Mouse (Mus musculus): ENCODE data around the gene Nup133. TPM values are rescaled to one million over a fixed set of nuclear protein-coding genes. Genes with fewer than 3 reads are reported as not detected.

The Nup133 gene
- polyA plus RNA-seq, 1 experiment from 2014 or later: 18.1 TPM

DNA sequence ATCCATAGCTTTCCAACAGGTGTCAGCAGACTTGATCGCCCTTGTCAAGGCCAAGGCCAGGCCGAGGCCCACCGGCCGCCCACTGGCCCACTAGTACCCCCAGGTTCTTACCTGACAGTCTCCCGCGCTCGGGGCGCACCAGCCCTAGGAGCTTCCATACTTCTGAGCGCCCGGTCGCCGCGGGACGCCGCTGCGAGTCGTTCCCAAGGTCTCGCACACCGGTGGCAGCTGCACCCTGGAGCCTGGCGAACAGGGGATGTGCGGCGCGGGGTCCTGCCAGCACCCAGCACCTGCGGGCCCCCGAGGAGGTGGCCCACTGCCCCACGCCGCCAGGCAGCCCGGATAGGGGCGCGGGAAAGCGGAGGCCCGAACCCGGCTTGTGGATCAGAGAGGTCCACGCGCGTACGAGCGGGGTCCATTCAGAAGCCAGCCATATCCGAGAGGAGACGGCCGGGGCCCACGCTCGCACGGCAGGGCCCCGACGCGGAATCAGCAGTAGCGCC lies 33.3 kb upstream of the Nup133 start:
- no peak for ATAC-seq (ENCODE audit: low read depth)
- Histone ChIP-seq H3K4me2 (ENCODE audit: low read depth, low read length) (peak overlapping the region; percentile 62), H3K27me3 (ENCODE audit: control insufficient read depth, insufficient read depth, low read depth, low read length) (no peaks in the 10 kb centered on the region), H3K9me3 (replicated peaks; ENCODE audit: control insufficient read depth, low read length) (no peaks in the 10 kb centered on the region), H3K4me3 (ENCODE audit: low read depth, low read length) (peak overlapping the region; percentile 97), H3K27ac (ENCODE audit: low read length) (peak overlapping the region; percentile 99), H3K4me1 (ENCODE audit: control insufficient read depth, low read depth, low read length) (peaks cover 46% of the 10 kb centered on the region), H3K36me3 (ENCODE audit: control insufficient read depth, insufficient read depth) (peaks cover 18% of the 10 kb centered on the region), H3K9ac (ENCODE audit: low read depth, low read length) (peak overlapping the region; percentile 100)
- WGBS (ENCODE audit: insufficient replicate concordance): under 1% methylated on average over 48 of the region's 48 CpGs

DNA sequence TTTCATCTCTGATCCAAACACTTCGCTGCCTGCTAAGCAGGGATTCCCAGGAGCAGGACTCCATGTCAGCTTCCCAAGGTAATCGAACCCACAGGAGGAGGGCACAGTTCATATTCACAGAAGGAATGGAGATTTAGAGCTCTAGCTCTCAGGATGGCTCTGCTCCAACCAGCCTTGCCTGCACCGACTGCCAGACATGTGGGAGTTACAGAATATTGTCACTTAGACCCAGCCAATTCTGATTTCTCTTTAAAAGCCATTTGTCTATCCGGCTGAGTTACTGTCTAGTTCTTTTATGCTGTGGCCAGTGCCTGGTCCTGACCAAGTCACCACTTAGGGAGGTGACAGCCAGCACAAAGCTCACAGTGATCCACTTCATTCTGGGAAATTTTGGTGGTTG lies 32.6 kb upstream of the Nup133 start:
- peaks cover 46% of the 10 kb centered on the region for H3K4me1 ChIP-seq (ENCODE audit: control insufficient read depth, low read depth, low read length)
- H3K27ac ChIP-seq (ENCODE audit: low read length): peak overlapping the region; percentile 99
- peak overlapping the region; percentile 97 for H3K4me3 ChIP-seq (ENCODE audit: low read depth, low read length)
- ATAC-seq (ENCODE audit: low read depth): no peak
- H3K4me2 ChIP-seq (ENCODE audit: low read depth, low read length): peak overlapping the region; percentile 62
- H3K9me3 ChIP-seq (replicated peaks; ENCODE audit: control insufficient read depth, low read length): no peaks in the 10 kb centered on the region
- no peaks in the 10 kb centered on the region for H3K27me3 ChIP-seq (ENCODE audit: control insufficient read depth, insufficient read depth, low read depth, low read length)
- H3K9ac ChIP-seq (ENCODE audit: low read depth, low read length): peak overlapping the region; percentile 100
- 22% methylated on average over 4 of the region's 4 CpGs for WGBS (ENCODE audit: insufficient replicate concordance)
- H3K36me3 ChIP-seq (ENCODE audit: control insufficient read depth, insufficient read depth): peaks cover 24% of the 10 kb centered on the region

DNA sequence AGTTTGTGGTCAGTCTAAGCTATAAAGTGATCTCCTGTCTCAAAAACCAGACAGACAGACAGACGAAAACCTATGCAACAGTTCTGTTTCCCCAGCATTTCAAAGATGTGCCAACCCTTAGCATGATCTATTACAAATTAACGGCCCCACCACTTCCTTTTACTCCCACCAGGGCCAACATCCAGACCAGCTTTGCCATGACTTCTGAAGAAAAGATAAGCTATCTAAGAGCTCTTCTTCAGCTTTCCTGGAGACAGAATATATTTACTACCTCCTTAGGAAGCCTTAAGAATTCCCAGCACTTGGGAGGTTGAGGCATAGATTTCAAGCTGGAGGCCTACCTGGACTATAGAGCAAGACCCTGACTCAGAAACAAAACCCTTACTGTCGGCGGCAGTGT lies 31.2 kb upstream of the Nup133 start:
- ATAC-seq (ENCODE audit: low read depth): no peak
- peaks cover 37% of the 10 kb centered on the region for H3K36me3 ChIP-seq (ENCODE audit: control insufficient read depth, insufficient read depth)
- H3K9me3 ChIP-seq (replicated peaks; ENCODE audit: control insufficient read depth, low read length): no peaks in the 10 kb centered on the region
- H3K4me3 ChIP-seq (ENCODE audit: low read depth, low read length): peak overlapping the region; percentile 97
- peaks cover 53% of the 10 kb centered on the region for H3K4me1 ChIP-seq (ENCODE audit: control insufficient read depth, low read depth, low read length)
- peak overlapping the region; percentile 99 for H3K27ac ChIP-seq (ENCODE audit: low read length)
- H3K9ac ChIP-seq (ENCODE audit: low read depth, low read length): peak overlapping the region; percentile 100
- no peaks in the 10 kb centered on the region for H3K27me3 ChIP-seq (ENCODE audit: control insufficient read depth, insufficient read depth, low read depth, low read length)
- WGBS (ENCODE audit: insufficient replicate concordance): 21% methylated on average over 4 of the region's 4 CpGs
- peak overlapping the region; percentile 62 for H3K4me2 ChIP-seq (ENCODE audit: low read depth, low read length)

DNA sequence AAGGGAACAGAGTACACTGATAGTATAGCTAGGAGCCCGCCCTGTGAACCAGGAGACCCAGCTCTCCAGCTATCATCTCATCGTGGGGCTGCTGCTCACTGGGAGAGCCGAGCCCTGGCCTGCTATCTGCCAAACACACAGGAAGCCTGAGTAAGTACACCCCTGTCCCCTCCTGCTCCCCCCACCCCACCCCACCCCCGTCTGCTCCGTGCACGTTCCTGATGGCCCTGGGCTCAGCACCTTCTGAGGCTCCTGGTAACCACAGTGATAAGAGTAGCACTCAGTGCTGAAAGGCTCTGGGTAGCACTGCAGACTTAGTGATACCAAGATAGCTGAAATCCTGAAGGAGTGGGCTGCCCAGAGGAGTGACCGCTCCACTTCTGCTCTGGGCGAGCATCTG lies 29.9 kb upstream of the Nup133 start:
- no peaks in the 10 kb centered on the region for H3K27me3 ChIP-seq (ENCODE audit: control insufficient read depth, insufficient read depth, low read depth, low read length)
- H3K9ac ChIP-seq (ENCODE audit: low read depth, low read length): peak overlapping the region; percentile 100
- ATAC-seq (ENCODE audit: low read depth): peak; percentile 81
- H3K4me2 ChIP-seq (ENCODE audit: low read depth, low read length): peak overlapping the region; percentile 62
- peaks cover 49% of the 10 kb centered on the region for H3K36me3 ChIP-seq (ENCODE audit: control insufficient read depth, insufficient read depth)
- WGBS (ENCODE audit: insufficient replicate concordance): 15% methylated on average over 8 of the region's 8 CpGs
- H3K9me3 ChIP-seq (replicated peaks; ENCODE audit: control insufficient read depth, low read length): no peaks in the 10 kb centered on the region; the same call in 1 of the 2 replicates
- H3K4me1 ChIP-seq (ENCODE audit: control insufficient read depth, low read depth, low read length): peaks cover 50% of the 10 kb centered on the region
- H3K4me3 ChIP-seq (ENCODE audit: low read depth, low read length): peak overlapping the region; percentile 97
- peak overlapping the region; percentile 99 for H3K27ac ChIP-seq (ENCODE audit: low read length)

DNA sequence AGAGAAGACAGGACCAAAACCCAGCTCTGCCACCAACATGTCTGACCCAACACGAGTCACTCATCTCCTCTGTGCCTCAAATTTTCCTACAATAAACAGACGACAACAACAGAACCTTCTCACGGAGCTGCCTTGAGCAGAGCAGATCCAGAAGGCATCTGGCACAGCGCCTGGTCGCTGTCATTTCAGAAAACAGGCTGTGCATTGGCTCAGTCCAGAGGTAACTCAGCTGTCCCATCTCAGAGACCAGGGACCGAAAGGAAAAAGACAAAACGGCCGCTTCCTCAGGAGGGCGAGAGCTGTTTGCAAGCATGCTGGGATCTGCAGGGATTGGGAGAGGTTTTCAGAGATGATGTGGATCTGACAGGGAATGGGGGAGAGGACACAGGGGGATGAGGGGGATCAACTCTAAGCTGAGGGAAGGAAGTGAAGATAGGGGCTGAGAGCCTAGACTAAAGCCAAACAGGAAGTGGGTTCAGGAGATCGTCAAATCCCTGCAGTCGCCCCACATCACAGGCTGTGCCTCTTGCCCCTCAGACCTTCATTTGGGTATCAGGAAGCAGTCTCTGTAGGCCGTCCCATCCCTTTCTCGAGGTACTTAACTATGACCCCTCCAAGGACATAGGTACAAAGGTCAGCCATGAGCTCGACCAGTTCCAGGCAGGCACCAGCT lies 29.2 kb upstream of the Nup133 start:
- no peak for ATAC-seq (ENCODE audit: low read depth)
- H3K9ac ChIP-seq (ENCODE audit: low read depth, low read length): peak overlapping the region; percentile 100
- H3K27ac ChIP-seq (ENCODE audit: low read length): peak overlapping the region; percentile 99
- peak overlapping the region; percentile 62 for H3K4me2 ChIP-seq (ENCODE audit: low read depth, low read length)
- H3K9me3 ChIP-seq (replicated peaks; ENCODE audit: control insufficient read depth, low read length): no peaks in the 10 kb centered on the region; the same call in 1 of the 2 replicates
- H3K36me3 ChIP-seq (ENCODE audit: control insufficient read depth, insufficient read depth): peaks cover 53% of the 10 kb centered on the region
- no peaks in the 10 kb centered on the region for H3K27me3 ChIP-seq (ENCODE audit: control insufficient read depth, insufficient read depth, low read depth, low read length)
- 37% methylated on average over 14 of the region's 14 CpGs for WGBS (ENCODE audit: insufficient replicate concordance)
- H3K4me1 ChIP-seq (ENCODE audit: control insufficient read depth, low read depth, low read length): peaks cover 48% of the 10 kb centered on the region
- H3K4me3 ChIP-seq (ENCODE audit: low read depth, low read length): peak overlapping the region; percentile 97

DNA sequence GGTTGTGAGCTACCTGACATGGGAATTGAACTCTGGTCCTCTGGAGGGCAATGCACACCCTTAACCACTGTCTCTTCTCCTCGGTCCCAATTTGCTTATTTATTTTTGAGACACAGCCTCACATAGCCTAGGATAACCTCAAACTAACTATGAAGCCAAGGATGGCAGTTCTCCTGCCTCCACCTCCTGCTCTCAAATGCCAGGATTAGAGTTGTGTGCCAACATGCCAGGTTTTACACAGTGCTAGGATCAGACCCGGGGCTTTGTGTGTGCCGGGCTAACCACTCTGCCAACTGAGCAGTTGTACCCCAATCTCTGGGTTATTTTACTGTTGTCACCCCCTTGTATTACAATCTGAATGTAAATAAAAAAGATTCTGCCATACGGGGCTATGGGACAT lies 28.4 kb upstream of the Nup133 start:
- H3K27ac ChIP-seq (ENCODE audit: low read length): peak overlapping the region; percentile 99
- H3K4me3 ChIP-seq (ENCODE audit: low read depth, low read length): peak overlapping the region; percentile 97
- peaks cover 61% of the 10 kb centered on the region for H3K36me3 ChIP-seq (ENCODE audit: control insufficient read depth, insufficient read depth)
- H3K4me2 ChIP-seq (ENCODE audit: low read depth, low read length): peak overlapping the region; percentile 62
- peaks cover 54% of the 10 kb centered on the region for H3K4me1 ChIP-seq (ENCODE audit: control insufficient read depth, low read depth, low read length)
- WGBS (ENCODE audit: insufficient replicate concordance): 81% methylated on average over 4 of the region's 4 CpGs
- no peaks in the 10 kb centered on the region; the same call in 1 of the 2 replicates for H3K9me3 ChIP-seq (replicated peaks; ENCODE audit: control insufficient read depth, low read length)
- peak overlapping the region; percentile 100 for H3K9ac ChIP-seq (ENCODE audit: low read depth, low read length)
- no peak for ATAC-seq (ENCODE audit: low read depth)
- H3K27me3 ChIP-seq (ENCODE audit: control insufficient read depth, insufficient read depth, low read depth, low read length): no peaks in the 10 kb centered on the region

DNA sequence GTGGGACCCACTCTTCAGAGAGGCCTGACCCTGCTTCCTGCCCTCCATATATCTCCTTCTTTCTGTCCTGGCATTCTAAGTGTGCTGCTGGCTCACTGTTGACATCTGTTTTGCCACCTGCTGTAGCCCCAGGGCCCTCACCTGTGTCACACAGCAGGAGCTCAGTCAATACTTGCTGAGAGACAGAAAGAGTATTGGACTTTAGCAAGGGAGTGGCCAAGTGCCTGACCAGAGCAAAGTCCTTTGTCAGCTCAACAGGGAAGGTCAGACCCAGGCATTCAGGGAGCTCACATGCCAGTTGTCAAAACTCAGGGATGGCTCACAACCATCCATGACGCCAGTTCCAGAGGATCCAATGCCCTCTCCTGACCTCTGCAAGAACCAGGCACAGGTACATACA lies 24.4 kb upstream of the Nup133 start:
- H3K27me3 ChIP-seq (ENCODE audit: control insufficient read depth, insufficient read depth, low read depth, low read length): no peaks in the 10 kb centered on the region
- peaks cover 65% of the 10 kb centered on the region for H3K4me1 ChIP-seq (ENCODE audit: control insufficient read depth, low read depth, low read length)
- peak overlapping the region; percentile 47 for H3K27ac ChIP-seq (ENCODE audit: low read length)
- H3K9me3 ChIP-seq (replicated peaks; ENCODE audit: control insufficient read depth, low read length): no peaks in the 10 kb centered on the region; the same call in 1 of the 2 replicates
- no peak overlapping the region for H3K9ac ChIP-seq (ENCODE audit: low read depth, low read length)
- peak overlapping the region; percentile 14; the same call in 1 of the 2 replicates for H3K4me2 ChIP-seq (ENCODE audit: low read depth, low read length)
- 89% methylated on average over 1 of the region's 1 CpGs for WGBS (ENCODE audit: insufficient replicate concordance)
- H3K4me3 ChIP-seq (ENCODE audit: low read depth, low read length): 0 out of 2 replicates have a peak overlapping the region, but pooled peaks have one; percentile 4
- ATAC-seq (ENCODE audit: low read depth): peak; percentile 49
- H3K36me3 ChIP-seq (ENCODE audit: control insufficient read depth, insufficient read depth): peaks cover 90% of the 10 kb centered on the region

DNA sequence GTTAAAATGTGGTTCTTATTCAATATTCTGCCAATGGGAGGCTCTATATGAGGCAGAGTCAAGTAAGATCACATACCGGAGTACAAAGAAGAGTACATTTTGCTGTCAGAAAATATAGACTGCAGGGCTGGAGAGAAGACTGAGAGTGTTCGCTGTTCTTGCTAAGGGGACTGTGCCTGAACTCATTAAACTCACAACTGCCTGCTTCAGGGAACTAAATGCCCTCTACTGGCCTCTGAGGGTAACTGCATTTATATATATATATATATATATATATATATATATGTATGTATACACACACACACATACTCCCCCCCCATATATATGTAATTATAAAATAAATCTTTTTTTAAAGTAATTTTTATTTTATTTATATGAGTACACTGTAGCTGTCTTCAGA lies 17.8 kb upstream of the Nup133 start:
- no peak for ATAC-seq (ENCODE audit: low read depth)
- no peak overlapping the region for H3K9ac ChIP-seq (ENCODE audit: low read depth, low read length)
- no peak overlapping the region for H3K4me3 ChIP-seq (ENCODE audit: low read depth, low read length)
- H3K9me3 ChIP-seq (replicated peaks; ENCODE audit: control insufficient read depth, low read length): no peaks in the 10 kb centered on the region
- H3K36me3 ChIP-seq (ENCODE audit: control insufficient read depth, insufficient read depth): peaks cover 99% of the 10 kb centered on the region
- H3K4me2 ChIP-seq (ENCODE audit: low read depth, low read length): no peak overlapping the region
- WGBS (ENCODE audit: insufficient replicate concordance): 67% methylated on average over 2 of the region's 2 CpGs
- H3K27me3 ChIP-seq (ENCODE audit: control insufficient read depth, insufficient read depth, low read depth, low read length): no peaks in the 10 kb centered on the region
- no peak overlapping the region for H3K27ac ChIP-seq (ENCODE audit: low read length)
- peaks cover 15% of the 10 kb centered on the region for H3K4me1 ChIP-seq (ENCODE audit: control insufficient read depth, low read depth, low read length)

DNA sequence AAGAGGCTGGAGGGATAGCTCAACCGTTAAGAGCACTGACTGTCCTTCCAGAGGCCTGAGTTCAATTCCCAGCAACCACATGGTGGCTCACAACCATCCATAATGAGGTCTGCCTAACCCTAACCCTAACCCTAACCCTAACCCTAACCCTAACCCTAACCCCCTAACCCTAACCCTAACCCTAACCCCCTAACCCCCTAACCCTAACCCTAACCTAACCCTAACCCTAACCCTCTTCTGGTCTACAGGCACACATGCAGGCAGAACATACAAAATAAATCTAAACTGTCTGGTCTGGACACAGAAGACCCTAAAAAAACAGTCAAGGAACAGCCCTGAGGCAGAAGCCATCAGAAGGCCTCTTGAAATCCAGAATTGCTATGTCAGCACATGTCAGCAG lies 12.3 kb upstream of the Nup133 start:
- no peak for ATAC-seq (ENCODE audit: low read depth)

More for the DNA sequence above, 12.3 kb upstream of the Nup133 start:
- H3K4me3 ChIP-seq (ENCODE audit: low read depth, low read length): no peak overlapping the region
- H3K9me3 ChIP-seq (replicated peaks; ENCODE audit: control insufficient read depth, low read length): no peaks in the 10 kb centered on the region
- 91% methylated on average over 1 of the region's 1 CpGs for WGBS (ENCODE audit: insufficient replicate concordance)
- peaks cover 7% of the 10 kb centered on the region for H3K4me1 ChIP-seq (ENCODE audit: control insufficient read depth, low read depth, low read length)
- no peaks in the 10 kb centered on the region for H3K27me3 ChIP-seq (ENCODE audit: control insufficient read depth, insufficient read depth, low read depth, low read length)
- H3K27ac ChIP-seq (ENCODE audit: low read length): no peak overlapping the region
- H3K36me3 ChIP-seq (ENCODE audit: control insufficient read depth, insufficient read depth): peaks cover 99% of the 10 kb centered on the region
- H3K4me2 ChIP-seq (ENCODE audit: low read depth, low read length): no peak overlapping the region
- no peak overlapping the region for H3K9ac ChIP-seq (ENCODE audit: low read depth, low read length)

Measured in liver, embryonic 16.5 days (tissue).